Mouse (Mus musculus): Measurements from ENCODE around the gene Dnm3. TPM values are rescaled to one million over a fixed set of nuclear protein-coding genes. Genes with fewer than 3 reads are reported as not detected.

Dnm3 gene
- polyA plus RNA-seq, 1 experiment: not detected

DNA sequence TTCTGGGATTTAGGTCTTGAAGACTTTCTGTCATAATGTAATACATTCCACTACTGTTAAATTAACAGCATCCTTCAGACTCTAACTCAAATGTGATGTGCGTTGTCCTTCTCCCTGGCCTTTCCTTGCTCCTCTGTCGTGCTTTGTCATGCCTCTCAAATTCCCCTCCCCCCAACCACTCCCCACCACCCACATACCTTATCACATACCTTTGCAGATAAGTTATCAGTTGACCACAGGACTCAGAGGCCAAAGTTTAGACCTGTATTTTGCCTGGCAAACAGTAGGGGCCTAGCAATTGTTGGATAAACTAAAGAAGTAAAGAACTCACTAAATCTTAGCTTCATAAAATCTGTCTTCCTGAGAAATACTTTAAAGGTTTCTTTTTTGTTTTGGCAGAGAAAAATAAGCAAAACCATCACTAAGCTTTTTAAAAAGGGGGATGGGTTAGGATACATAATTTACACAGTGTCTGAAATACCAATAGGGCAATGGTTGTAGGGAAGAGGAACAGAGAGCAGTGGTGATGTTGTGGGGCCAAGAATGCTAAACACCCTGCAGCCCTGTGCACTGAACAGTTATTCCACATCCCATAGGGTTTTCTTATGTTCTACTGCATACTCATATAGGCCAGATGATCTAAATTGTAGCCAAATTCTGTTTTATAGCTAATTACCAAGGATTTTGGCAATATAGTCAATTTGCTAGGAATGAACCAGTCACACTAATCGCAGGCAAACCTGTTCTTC, 28.5 kb downstream of the Dnm3 start:
- H3K4me3 ChIP-seq (ENCODE audit: insufficient read depth, low read depth, low read length): no peak overlapping the region
- TF ChIP-seq POLR2A (IDR thresholded peaks at IDR 0.05; ENCODE audit: insufficient read depth, low read depth, low read length): no peak
- no peak overlapping the region for H3K27ac ChIP-seq (ENCODE audit: insufficient read depth, low read depth, low read length)
- 91% methylated on average over 3 of the region's 3 CpGs for WGBS
- H3K4me1 ChIP-seq (ENCODE audit: control insufficient read depth, insufficient read depth, low read length): no peaks in the 10 kb centered on the region

DNA sequence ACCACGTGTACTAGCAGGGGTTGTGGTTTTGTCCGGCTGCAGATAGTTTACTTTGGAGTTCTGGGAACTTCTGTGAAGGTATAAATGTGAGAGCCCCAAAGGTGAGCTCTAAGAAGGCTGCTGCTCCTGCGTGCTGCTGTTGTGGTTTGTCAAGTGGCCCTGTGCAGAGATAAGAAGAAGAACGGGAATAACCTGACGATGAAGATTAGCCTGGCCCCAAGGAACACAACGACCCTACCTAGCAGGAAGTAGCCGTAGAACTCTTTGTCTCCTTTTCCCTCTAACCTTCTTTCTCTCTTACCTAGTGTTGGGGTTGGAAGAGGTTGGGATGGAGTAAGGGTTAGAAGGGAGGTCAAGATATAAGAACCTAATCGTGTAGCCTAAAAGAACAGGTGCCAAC, 33.0 kb downstream of the Dnm3 start:
- Histone ChIP-seq H3K27ac (ENCODE audit: insufficient read depth, low read depth, low read length) (no peak overlapping the region), H3K4me3 (ENCODE audit: insufficient read depth, low read depth, low read length) (no peak overlapping the region), H3K4me1 (ENCODE audit: control insufficient read depth, insufficient read depth, low read length) (no peaks in the 10 kb centered on the region)
- TF ChIP-seq POLR2A (IDR thresholded peaks at IDR 0.05; ENCODE audit: insufficient read depth, low read depth, low read length) (no peak), CTCF (IDR thresholded peaks at IDR 0.05; ENCODE audit: insufficient read depth, low read depth, low read length) (no peak)
- 89% methylated on average over 8 of the region's 8 CpGs for WGBS

DNA sequence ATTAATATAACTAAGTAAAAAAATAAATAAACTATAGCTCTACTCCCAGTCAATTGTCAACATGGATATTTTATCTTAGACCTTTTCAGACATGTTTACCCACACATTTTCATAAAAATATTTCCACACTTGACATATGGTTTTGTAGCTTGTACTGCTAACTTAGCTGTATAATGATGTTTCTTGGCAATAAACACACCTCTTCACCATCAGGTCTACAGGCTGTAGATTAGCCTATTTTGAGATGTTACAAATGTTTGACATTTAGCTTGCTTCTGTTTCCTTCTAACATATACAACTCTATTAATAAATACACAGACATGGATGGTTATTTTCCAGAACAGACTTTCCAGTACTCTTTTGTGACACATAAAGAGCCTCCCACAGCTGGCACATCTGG, 38.3 kb downstream of the Dnm3 start:
- TF ChIP-seq CTCF (IDR thresholded peaks at IDR 0.05; ENCODE audit: insufficient read depth, low read depth, low read length) (no peak), POLR2A (IDR thresholded peaks at IDR 0.05; ENCODE audit: insufficient read depth, low read depth, low read length) (no peak)
- Histone ChIP-seq H3K4me1 (ENCODE audit: control insufficient read depth, insufficient read depth, low read length) (peaks cover 5% of the 10 kb centered on the region; the same call in 1 of the 2 replicates), H3K4me3 (ENCODE audit: insufficient read depth, low read depth, low read length) (no peak overlapping the region), H3K27ac (ENCODE audit: insufficient read depth, low read depth, low read length) (no peak overlapping the region)

DNA sequence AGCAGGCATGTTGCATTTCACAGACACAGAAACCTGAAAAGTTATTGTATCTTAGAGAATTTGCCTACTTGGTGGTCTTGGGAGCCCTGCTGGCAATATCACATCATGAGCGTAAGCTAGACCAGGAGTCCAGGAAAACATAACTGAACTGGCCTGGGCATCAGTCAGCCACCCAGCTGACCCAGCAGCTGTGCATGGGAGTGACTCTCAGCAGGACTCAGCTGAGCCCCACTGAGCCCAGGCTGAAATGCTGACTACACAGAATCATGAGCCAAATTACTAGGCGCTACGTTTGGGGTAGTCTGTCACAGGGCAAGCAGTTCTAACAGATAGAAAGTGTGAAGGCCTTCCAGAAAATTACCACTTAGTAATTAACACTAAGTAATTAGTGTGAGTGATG, 41.2 kb downstream of the Dnm3 start:
- H3K4me3 ChIP-seq (ENCODE audit: insufficient read depth, low read depth, low read length): no peak overlapping the region
- WGBS: 63% methylated on average over 3 of the region's 3 CpGs
- peaks cover 5% of the 10 kb centered on the region; the same call in 1 of the 2 replicates for H3K4me1 ChIP-seq (ENCODE audit: control insufficient read depth, insufficient read depth, low read length)
- no peak overlapping the region for H3K27ac ChIP-seq (ENCODE audit: insufficient read depth, low read depth, low read length)
- no peak for TF ChIP-seq CTCF (IDR thresholded peaks at IDR 0.05; ENCODE audit: insufficient read depth, low read depth, low read length)
- TF ChIP-seq POLR2A (IDR thresholded peaks at IDR 0.05; ENCODE audit: insufficient read depth, low read depth, low read length): no peak

DNA sequence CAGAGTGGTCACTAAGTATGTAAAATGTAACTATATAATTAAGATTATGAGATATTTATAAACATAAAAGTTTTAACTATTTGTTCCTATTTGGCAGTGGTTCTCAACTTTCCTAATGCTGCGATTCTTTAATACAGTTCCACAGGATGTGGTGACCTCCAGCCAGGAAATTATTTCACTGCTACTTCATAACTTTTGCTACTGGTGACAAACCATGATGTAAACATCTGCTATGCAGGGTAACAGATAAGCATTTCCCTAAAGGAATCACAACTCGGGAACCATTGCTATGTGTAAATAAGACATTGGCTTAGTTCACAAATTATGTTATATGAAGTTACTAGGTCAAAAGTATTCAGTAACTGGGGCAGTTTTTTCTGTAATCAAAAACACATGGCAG, 48.9 kb downstream of the Dnm3 start:
- Histone ChIP-seq H3K4me3 (ENCODE audit: insufficient read depth, low read depth, low read length) (no peak overlapping the region), H3K27ac (ENCODE audit: insufficient read depth, low read depth, low read length) (no peak overlapping the region), H3K4me1 (ENCODE audit: control insufficient read depth, insufficient read depth, low read length) (no peaks in the 10 kb centered on the region)
- no peak for TF ChIP-seq POLR2A (IDR thresholded peaks at IDR 0.05; ENCODE audit: insufficient read depth, low read depth, low read length)
- no peak for TF ChIP-seq CTCF (IDR thresholded peaks at IDR 0.05; ENCODE audit: insufficient read depth, low read depth, low read length)
- WGBS: 83% methylated on average over 2 of the region's 2 CpGs

DNA sequence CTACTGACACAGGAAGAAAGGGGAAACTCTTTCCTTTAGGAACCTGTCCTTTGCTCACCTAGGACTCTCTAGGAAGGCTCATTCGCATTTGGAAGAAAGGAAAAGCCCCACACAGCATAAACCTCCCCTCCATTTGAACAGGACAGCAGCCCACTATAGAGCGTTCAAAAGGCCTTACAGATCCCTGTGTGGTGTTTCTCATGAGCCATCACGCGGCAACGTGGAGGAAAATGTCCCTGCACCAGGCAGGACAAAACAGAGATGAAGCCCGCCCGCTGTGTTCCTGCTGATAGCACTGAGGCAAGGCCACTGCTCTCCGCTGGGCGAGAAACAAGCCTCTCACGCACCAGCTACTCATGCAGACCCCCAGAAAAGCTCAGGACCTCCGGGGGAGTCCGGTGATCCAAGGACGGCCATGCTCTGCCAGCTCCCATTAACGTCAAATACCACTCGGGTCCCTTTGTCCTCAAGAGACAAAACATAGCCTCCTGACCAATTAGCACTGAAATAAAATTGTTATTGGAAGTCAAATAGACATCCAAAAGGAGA, 51.8 kb downstream of the Dnm3 start:
- H3K4me3 ChIP-seq (ENCODE audit: insufficient read depth, low read depth, low read length): no peak overlapping the region
- WGBS: 54% methylated on average over 15 of the region's 15 CpGs
- TF ChIP-seq POLR2A (IDR thresholded peaks at IDR 0.05; ENCODE audit: insufficient read depth, low read depth, low read length) (no peak), CTCF (IDR thresholded peaks at IDR 0.05; ENCODE audit: insufficient read depth, low read depth, low read length) (no peak)

DNA sequence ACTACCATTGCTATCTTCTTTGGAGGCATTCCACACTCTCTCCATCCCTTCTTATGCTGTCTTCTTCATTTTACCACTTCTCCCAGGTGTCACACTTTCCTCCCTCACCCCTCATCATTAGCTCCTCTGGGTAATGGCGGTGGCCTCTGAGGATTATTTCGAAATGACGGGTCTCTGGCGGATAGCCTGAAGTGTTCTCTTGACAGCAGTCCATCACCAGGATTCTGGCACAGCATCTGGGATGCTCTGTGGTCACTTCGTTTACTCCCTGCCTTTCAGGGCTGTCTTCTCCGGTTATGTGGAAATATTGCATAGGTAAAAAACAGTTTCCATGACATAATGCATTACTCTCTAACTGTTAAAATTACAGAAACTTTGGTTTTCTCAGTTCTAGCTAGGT, 55.0 kb downstream of the Dnm3 start:
- TF ChIP-seq CTCF (IDR thresholded peaks at IDR 0.05; ENCODE audit: insufficient read depth, low read depth, low read length) (no peak), POLR2A (IDR thresholded peaks at IDR 0.05; ENCODE audit: insufficient read depth, low read depth, low read length) (no peak)
- no peak overlapping the region for H3K4me3 ChIP-seq (ENCODE audit: insufficient read depth, low read depth, low read length)
- 88% methylated on average over 6 of the region's 6 CpGs for WGBS
- H3K4me1 ChIP-seq (ENCODE audit: control insufficient read depth, insufficient read depth, low read length): peaks cover 2% of the 10 kb centered on the region; the same call in 1 of the 2 replicates
- no peak overlapping the region for H3K27ac ChIP-seq (ENCODE audit: insufficient read depth, low read depth, low read length)

More for the DNA sequence above, 51.8 kb downstream of the Dnm3 start:
- Histone ChIP-seq H3K4me1 (ENCODE audit: control insufficient read depth, insufficient read depth, low read length) (peaks cover 2% of the 10 kb centered on the region; the same call in 1 of the 2 replicates), H3K27ac (ENCODE audit: insufficient read depth, low read depth, low read length) (no peak overlapping the region)

DNA sequence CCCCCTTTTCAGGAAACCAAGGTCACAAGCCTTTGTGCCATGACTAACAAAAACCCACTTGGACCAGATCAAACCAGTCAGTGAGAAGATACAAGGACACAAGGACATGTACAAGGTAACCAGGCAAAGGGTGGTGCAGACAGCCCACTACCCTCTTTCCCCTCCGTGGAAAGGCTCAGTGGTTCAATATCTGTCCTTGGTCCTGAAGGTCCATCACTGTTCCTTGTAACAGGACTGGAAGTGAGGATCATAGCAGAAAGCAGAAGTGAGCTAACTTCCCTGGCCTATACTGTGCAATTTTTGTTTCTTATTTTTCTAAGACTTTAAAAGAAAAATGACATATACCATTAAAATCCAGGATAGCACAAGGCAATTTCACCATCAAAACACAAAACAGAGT, 64.0 kb downstream of the Dnm3 start:
- no peak for TF ChIP-seq POLR2A (IDR thresholded peaks at IDR 0.05; ENCODE audit: insufficient read depth, low read depth, low read length)
- Histone ChIP-seq H3K4me1 (ENCODE audit: control insufficient read depth, insufficient read depth, low read length) (no peaks in the 10 kb centered on the region), H3K4me3 (ENCODE audit: insufficient read depth, low read depth, low read length) (no peak overlapping the region), H3K27ac (ENCODE audit: insufficient read depth, low read depth, low read length) (no peak overlapping the region)
- WGBS: 30% methylated on average over 1 of the region's 1 CpGs

DNA sequence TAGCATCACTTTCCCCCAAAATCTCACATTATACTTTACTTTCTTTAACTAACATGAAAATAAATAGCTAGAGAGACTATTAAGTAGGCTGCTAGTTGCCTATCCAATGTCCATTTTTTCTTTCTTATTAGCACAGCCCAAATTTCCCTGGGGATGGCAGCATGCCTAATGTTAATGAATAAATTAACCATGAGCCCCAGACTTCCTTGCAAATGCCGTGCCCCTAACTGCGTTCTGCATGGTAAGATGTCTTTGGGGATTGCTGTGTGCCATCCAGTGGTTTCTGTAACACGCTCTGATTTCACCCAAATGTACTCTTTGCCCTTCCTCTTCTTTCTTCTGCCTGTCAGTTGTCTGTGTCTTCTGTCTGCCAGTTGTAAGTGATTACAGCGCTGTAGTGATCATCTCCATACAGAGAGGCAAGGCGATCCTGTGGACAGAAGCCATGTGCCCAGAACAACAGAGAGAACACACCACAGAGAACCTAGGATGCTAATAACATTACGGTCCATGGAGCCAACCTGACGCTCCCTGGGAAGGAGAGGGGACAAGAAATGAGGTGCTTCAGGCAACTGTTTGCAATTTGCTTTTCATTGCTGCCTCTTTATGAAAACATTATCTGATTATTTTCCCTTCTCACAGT, 64.9 kb downstream of the Dnm3 start:
- WGBS: 57% methylated on average over 7 of the region's 7 CpGs
- TF ChIP-seq CTCF (IDR thresholded peaks at IDR 0.05; ENCODE audit: insufficient read depth, low read depth, low read length) (no peak), POLR2A (IDR thresholded peaks at IDR 0.05; ENCODE audit: insufficient read depth, low read depth, low read length) (no peak)
- Histone ChIP-seq H3K4me1 (ENCODE audit: control insufficient read depth, insufficient read depth, low read length) (no peaks in the 10 kb centered on the region), H3K27ac (ENCODE audit: insufficient read depth, low read depth, low read length) (no peak overlapping the region), H3K4me3 (ENCODE audit: insufficient read depth, low read depth, low read length) (no peak overlapping the region)

Data from olfactory bulb, adult 2 months (tissue).